Mouse (Mus musculus): ENCODE data around the gene Stx16.

The Stx16 gene

DNA sequence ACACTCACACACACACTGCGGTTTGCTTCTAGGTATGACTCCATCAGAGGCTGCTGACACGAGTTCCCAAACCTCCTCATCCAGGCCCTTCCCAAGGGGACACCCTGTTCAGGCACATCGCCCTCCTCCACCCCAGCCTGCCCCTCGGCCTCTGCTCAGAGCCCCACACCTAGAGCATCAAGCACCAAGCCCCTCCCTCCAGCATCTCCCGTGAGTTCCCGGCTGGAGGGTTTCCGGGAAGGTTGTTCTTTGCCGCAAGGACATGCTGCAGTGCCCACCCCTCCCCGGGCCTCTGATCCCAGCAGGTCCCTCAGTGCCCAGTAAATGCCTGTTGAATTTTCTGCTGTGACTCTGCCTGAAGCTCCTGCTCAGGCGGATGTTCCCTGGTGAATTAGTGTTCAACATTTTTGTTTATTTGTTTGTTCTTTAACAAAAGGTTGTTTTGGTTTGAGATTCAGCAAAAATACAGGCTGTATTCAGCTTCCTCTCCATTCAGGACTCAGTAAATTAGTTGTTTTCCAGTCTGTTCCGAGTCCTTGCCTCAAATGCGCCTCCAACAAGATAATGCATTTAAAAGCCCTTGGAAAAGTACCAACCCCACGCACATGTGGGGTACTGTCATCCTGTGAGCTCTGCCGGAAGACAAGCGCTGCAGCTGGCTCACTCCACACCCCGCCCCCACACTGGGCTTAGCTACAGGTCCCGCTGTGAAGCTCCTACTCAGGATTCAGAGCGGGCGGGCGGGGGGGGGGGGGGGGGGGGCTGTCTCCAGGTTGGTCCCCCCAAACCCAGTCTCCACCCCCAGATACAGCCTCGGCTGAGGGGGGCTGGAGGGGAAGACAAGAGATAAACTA lies 50.6 kb downstream of the Stx16 start:
- DNase-seq (ENCODE audit: low spot score in 2 of 2), result peak; percentile 70 to 82

DNA sequence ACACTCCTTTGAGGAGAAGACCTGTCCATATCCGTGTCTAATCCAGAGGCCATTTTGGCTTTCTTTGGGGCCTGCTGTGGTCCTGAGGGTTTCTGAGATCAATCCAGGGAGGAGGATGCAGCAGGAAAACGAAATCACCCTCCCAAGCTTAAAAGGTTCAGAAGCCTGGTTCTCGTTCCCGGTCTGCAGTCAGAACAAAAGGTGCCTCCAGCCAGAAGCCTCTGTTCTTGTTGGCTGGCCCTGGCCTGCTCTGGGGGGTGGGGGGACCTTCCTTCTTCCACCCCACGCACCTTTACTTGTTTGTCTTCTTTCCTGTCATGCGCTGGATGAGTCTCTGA lies 51.2 kb downstream of the Stx16 start:
- no peak for DNase-seq (ENCODE audit: low spot score in 2 of 2)

DNA sequence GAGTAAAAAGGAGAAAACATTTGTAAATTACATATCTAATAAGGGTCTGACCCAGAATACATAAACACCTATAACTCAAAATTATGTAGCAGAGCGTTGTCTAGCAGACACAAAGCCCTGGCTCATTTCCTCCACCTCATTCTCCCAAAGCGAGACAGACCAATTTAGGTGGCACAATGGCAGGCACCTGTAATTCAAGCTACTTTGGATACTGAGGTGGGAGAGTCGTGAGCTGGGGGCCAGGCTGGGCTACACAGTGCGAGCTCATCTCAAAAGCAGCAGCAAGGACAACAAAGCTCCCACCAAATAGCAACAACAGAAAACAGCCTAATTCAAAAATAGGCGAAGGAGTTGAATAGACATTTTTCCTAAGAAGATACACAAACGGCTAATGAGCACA lies 52.8 kb downstream of the Stx16 start:
- no peak for DNase-seq (ENCODE audit: low spot score in 2 of 2)

DNA sequence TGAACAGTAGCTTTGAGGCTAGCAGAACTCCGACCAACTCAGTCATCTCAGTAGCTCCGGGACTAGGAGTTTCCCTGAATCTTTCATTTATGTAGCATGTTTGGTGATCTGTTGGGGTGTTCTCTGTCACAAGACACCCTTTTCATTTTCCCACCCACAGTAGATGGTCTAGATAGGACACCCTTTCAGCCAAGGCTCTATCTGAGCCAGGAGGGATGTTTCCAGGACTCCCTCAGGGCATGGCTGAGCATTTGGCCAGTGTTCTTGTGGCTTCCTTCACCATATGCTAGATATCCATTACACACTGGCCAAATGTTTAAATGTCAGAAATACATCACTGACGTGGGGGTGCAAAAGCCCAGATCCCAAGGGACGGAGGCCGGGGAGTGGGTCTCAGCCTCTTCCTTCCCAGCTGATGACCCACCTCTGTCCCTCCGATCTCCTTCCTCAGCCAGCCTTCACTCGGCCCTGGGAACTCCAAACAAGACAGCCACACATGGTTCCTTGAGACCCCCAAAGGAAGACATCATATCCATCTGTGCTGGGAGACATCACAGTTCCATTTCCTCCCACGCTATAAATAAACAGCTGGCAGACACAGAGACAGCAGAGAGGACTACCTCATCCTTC lies 54.5 kb downstream of the Stx16 start:
- no peak for DNase-seq (ENCODE audit: low spot score in 2 of 2)

DNA sequence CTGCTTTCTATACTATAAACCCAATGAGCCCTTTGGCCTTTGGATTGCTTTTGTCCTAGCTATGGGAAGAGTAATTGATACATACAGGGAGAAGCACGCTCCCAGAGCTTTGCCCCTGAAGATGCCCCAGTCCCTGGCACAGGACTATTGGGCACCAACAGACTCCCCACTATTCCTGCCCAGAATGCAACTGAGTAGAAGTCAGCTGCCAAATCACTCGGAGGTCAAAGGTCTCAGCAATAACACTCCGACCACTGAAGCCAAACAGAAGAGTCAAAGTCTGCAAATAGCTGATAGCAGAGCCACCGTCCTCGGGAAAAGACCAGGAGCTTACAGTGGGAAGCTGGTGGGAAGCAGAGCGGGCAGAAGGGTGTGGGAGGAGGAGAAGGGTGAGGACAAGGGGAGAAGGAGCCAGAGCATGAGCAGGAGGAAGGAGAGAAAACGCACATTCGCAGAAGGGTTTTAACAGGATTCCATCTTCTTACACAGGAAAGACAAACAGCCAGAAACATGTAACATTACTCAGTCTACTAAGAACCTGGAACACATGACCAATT lies 56.4 kb downstream of the Stx16 start:
- no peak for DNase-seq (ENCODE audit: low spot score in 2 of 2)

Measured in frontal cortex, postnatal 10 days (tissue).